Mouse (Mus musculus) forebrain, embryonic 15.5 days (tissue): ENCODE results near the gene Tacc3. TPM values are rescaled to one million over a fixed set of nuclear protein-coding genes. Genes with fewer than 3 reads are reported as not detected.

ENCODE experiments used
- ATAC-seq: fragments of 200-750 bp; cut with Nextera tagmentation; replicated peaks from 2 replicates; pipeline ENCODE4 v1.8.0; 2017; ENCODE audit warnings: mild to moderate bottlenecking, moderate TSS enrichment, moderate library complexity
- H3K27ac ChIP-seq: fragments of 300-500 bp; sonication (generic); replicated peaks from 2 replicates; pipeline ENCODE4 v1.5.1; 2015; ENCODE audit warnings: mild to moderate bottlenecking, inconsistent platforms
- H3K27me3 ChIP-seq: fragments of 300-500 bp; sonication (generic); 2 replicates; pipeline ENCODE4 v1.6.1; 2015; ENCODE audit warnings: inconsistent platforms
- H3K36me3 ChIP-seq: fragments of 300-500 bp; sonication (generic); 2 replicates; pipeline ENCODE4 v1.6.1; 2015; ENCODE audit warnings: mild to moderate bottlenecking, inconsistent platforms
- H3K4me1 ChIP-seq: fragments of 300-500 bp; sonication (generic); 2 replicates; pipeline ENCODE4 v1.6.1; 2015; ENCODE audit warnings: inconsistent platforms
- H3K4me2 ChIP-seq: fragments of 300-500 bp; sonication (generic); replicated peaks from 2 replicates; pipeline ENCODE4 v1.6.1; 2015; ENCODE audit warnings: mild to moderate bottlenecking, inconsistent platforms
- H3K4me3 ChIP-seq: fragments of 300-500 bp; sonication (generic); 2 replicates; pipeline ENCODE4 v1.5.1; 2015; ENCODE audit warnings: mild to moderate bottlenecking, inconsistent platforms
- H3K9ac ChIP-seq: fragments of 300-500 bp; sonication (generic); replicated peaks from 2 replicates; pipeline ENCODE4 v1.6.1; 2015; ENCODE audit warnings: mild to moderate bottlenecking, inconsistent platforms
- H3K9me3 ChIP-seq: fragments of 300-500 bp; sonication (generic); 2 replicates; pipeline ENCODE4 v1.6.1; 2016; ENCODE audit warnings: inconsistent platforms
- WGBS: fragments of 180-500 bp; shearing (Covaris S2); methylation state at CpG from one replicate; pipeline ENCODE4 v1.1.7; 2015; ENCODE audit warnings: mixed read lengths; 5-methylcytosine and 5-hydroxymethylcytosine counted together
- polyA plus RNA-seq: library from polyadenylated mRNA; unstranded; fragments of >200 nt; fragmentation: Nextera tagmentation; extraction: Ambion mirVana; gene quantifications from 2 replicates; pipeline ENCODE4 v1.2.1, GENCODE M21; 2015

Gene Tacc3
- polyA plus RNA-seq, 1 experiment from 2014 or later, result 91.5 TPM

- no peak overlapping the region for H3K27ac ChIP-seq
- peaks cover 4% of the 10 kb centered on the region for H3K36me3 ChIP-seq
- H3K4me3 ChIP-seq, result no peak overlapping the region
- no peaks in the 10 kb centered on the region for H3K27me3 ChIP-seq
- 95% methylated on average over 3 of the region's 3 CpGs for WGBS
- no peak for ATAC-seq
- no peak overlapping the region for H3K9ac ChIP-seq
- no peaks in the 10 kb centered on the region for H3K9me3 ChIP-seq
- no peak overlapping the region for H3K4me2 ChIP-seq
- H3K4me1 ChIP-seq, result peaks cover 3% of the 10 kb centered on the region
Observed at GRCm38 (mm10) chr5:33635361-33635760, 22.6 kb upstream of the Tacc3 start.

GRCm38 (mm10) chr5:33637606-33638350, 20.1 kb upstream of the Tacc3 start:
- no peak overlapping the region for H3K4me2 ChIP-seq
- no peaks in the 10 kb centered on the region for H3K4me1 ChIP-seq
- no peaks in the 10 kb centered on the region for H3K27me3 ChIP-seq
- H3K4me3 ChIP-seq, result no peak overlapping the region
- WGBS, result 77% methylated on average over 3 of the region's 3 CpGs
- peaks cover 20% of the 10 kb centered on the region for H3K36me3 ChIP-seq
- H3K9ac ChIP-seq, result no peak overlapping the region
- H3K27ac ChIP-seq, result no peak overlapping the region
- ATAC-seq, result no peak
- H3K9me3 ChIP-seq, result no peaks in the 10 kb centered on the region

DNA sequence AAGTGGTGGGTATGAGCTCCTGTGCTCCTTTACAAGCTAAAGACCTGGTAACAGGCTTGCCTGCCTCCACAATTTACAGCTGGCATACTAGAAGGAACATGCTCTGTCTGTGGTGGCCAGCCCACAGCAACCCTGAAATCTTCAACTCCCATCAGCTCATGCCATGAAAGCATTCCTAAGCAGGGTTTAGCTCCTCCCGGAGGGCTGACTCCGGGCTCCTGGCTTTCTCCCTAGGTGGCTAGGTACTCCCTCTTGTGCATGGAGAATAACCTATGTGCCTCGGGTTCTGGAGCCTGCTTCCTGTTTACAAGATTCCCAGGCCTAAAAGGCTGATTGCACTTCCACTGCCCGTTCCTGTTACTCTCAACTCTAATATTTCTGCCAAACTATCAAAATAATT, 19.1 kb upstream of the Tacc3 start:
- H3K27me3 ChIP-seq, result no peaks in the 10 kb centered on the region
- no peak for ATAC-seq
- WGBS, result 63% methylated on average over 4 of the region's 4 CpGs
- H3K27ac ChIP-seq, result no peak overlapping the region
- H3K36me3 ChIP-seq, result peaks cover 30% of the 10 kb centered on the region
- no peaks in the 10 kb centered on the region for H3K9me3 ChIP-seq
- no peaks in the 10 kb centered on the region for H3K4me1 ChIP-seq
- no peak overlapping the region for H3K9ac ChIP-seq
- no peak overlapping the region for H3K4me2 ChIP-seq
- no peak overlapping the region for H3K4me3 ChIP-seq

DNA sequence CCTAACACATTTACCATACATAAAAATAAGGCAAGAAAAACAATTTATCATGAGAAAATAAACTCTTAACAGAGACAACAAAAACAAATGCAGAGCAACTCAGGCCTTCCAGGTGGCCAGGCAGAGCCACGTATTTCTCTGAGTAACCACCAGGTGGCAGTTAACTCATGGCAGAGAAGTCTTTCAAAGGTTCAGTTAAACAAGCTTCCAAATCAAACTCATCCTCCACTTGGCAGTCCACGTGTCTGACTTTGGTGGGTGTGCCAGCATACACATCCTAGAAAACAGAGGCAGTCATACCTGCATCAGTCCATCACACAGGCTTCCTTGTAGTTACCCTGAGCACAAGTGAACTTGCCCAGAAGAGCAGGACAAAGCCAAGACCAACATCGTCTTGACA, 17.3 kb upstream of the Tacc3 start:
- H3K4me1 ChIP-seq, result no peaks in the 10 kb centered on the region
- no peak for ATAC-seq
- WGBS, result 39% methylated on average over 3 of the region's 3 CpGs

DNA sequence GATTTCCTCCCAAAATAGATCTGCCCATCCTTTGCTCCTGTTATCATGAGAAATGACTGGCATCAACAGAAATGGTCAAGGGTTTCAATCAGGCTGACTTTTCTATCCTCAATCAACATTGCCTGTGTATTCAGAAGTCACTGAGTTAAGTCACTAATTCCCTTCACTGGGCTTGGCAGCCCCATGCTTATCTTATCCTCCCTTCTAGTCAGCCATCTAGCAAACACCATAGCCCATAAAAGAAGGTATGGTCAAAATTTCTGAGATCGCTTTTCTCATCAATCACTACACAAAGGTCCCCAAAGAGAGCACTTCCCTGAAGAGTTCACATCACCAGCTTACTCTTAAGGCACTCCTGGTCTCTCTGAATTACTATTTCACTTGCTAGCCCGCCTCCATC, 6.9 kb upstream of the Tacc3 start:
- peak overlapping the region; percentile 54 for H3K4me2 ChIP-seq
- no peaks in the 10 kb centered on the region for H3K9me3 ChIP-seq
- no peak for ATAC-seq
- 0 out of 2 replicates have a peak overlapping the region, but pooled peaks have one; percentile 98 for H3K27ac ChIP-seq
- peaks cover 31% of the 10 kb centered on the region for H3K4me1 ChIP-seq
- H3K9ac ChIP-seq, result peak overlapping the region; percentile 83
- peak overlapping the region; percentile 90 for H3K4me3 ChIP-seq
- WGBS, result 14% methylated on average over 2 of the region's 2 CpGs
- no peaks in the 10 kb centered on the region for H3K27me3 ChIP-seq
- peaks cover 31% of the 10 kb centered on the region for H3K36me3 ChIP-seq

More for the DNA sequence above, 17.3 kb upstream of the Tacc3 start:
- H3K9ac ChIP-seq, result no peak overlapping the region
- no peak overlapping the region for H3K4me2 ChIP-seq
- H3K27me3 ChIP-seq, result no peaks in the 10 kb centered on the region
- no peak overlapping the region for H3K27ac ChIP-seq
- H3K36me3 ChIP-seq, result peaks cover 43% of the 10 kb centered on the region
- no peak overlapping the region for H3K4me3 ChIP-seq
- no peaks in the 10 kb centered on the region for H3K9me3 ChIP-seq

GRCm38 (mm10) chr5:33651541-33651920, 6.4 kb upstream of the Tacc3 start:
- peak; percentile 1; the same call in 1 of the 2 replicates for ATAC-seq
- Histone ChIP-seq H3K27ac (peak overlapping the region; percentile 98), H3K4me1 (peaks cover 37% of the 10 kb centered on the region), H3K36me3 (peaks cover 25% of the 10 kb centered on the region), H3K4me2 (peak overlapping the region; percentile 54), H3K27me3 (no peaks in the 10 kb centered on the region), H3K4me3 (peak overlapping the region; percentile 90), H3K9me3 (no peaks in the 10 kb centered on the region), H3K9ac (peak overlapping the region; percentile 83)
- WGBS, result 0% methylated on average over 11 of the region's 11 CpGs

GRCm38 (mm10) chr5:33651921-33652782, 5.8 kb upstream of the Tacc3 start, which contains the start of gene Slbp:
TSS of gene Slbp (minus strand) at chr5:33652574.
- Histone ChIP-seq H3K4me2 (peak within 1 kb of the TSS; percentile 54), H3K27me3 (no peaks in the 10 kb centered on the region), H3K27ac (peak within 1 kb of the TSS; percentile 98), H3K4me1 (peaks cover 43% of the 10 kb centered on the region), H3K36me3 (peaks cover 25% of the 10 kb centered on the region), H3K9ac (peak within 1 kb of the TSS; percentile 83), H3K4me3 (peak within 1 kb of the TSS; percentile 90), H3K9me3 (no peaks in the 10 kb centered on the region)
- WGBS, result under 1% methylated on average over 82 of the region's 82 CpGs
- peak; percentile 97 for ATAC-seq

GRCm38 (mm10) chr5:33652783-33653173, 5.2 kb upstream of the Tacc3 start:
- H3K9me3 ChIP-seq, result no peaks in the 10 kb centered on the region
- H3K9ac ChIP-seq, result peak overlapping the region; percentile 83
- H3K4me3 ChIP-seq, result peak overlapping the region; percentile 90
- 2% methylated on average over 9 of the region's 9 CpGs for WGBS
- H3K36me3 ChIP-seq, result peaks cover 18% of the 10 kb centered on the region
- peak overlapping the region; percentile 54 for H3K4me2 ChIP-seq
- H3K4me1 ChIP-seq, result peaks cover 45% of the 10 kb centered on the region
- H3K27ac ChIP-seq, result peak overlapping the region; percentile 98
- peak; percentile 41 for ATAC-seq
- no peaks in the 10 kb centered on the region for H3K27me3 ChIP-seq

DNA sequence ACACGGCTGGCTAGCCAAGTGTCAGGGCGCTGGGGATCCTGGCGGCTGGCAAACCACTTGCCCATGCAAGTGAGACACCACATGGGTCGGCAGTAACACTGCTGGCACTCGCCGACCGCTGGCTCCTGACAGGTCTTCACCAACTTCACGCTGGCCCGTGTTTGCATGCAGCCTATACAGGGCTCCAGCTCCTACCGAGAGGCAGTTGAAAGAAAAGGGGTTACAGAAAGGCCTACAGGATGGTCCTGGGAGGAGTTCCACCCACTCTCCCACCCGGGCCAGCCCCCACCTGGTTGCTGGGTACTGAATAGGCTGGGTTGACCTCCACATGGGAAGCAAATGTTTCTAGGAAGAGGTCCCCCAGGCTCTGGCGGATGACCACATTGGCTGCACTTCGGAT, 3.5 kb upstream of the Tacc3 start:
- Histone ChIP-seq H3K27ac (no peak overlapping the region), H3K27me3 (no peaks in the 10 kb centered on the region), H3K4me3 (no peak overlapping the region), H3K4me2 (no peak overlapping the region), H3K4me1 (peaks cover 54% of the 10 kb centered on the region), H3K9me3 (no peaks in the 10 kb centered on the region), H3K9ac (no peak overlapping the region), H3K36me3 (peaks cover 15% of the 10 kb centered on the region)
- 93% methylated on average over 13 of the region's 13 CpGs for WGBS
- no peak for ATAC-seq

GRCm38 (mm10) chr5:33655251-33655840, 2.6 kb upstream of the Tacc3 start:
- Histone ChIP-seq H3K4me2 (no peak overlapping the region), H3K27ac (no peak overlapping the region), H3K9ac (no peak overlapping the region), H3K9me3 (no peaks in the 10 kb centered on the region), H3K4me3 (no peak overlapping the region), H3K27me3 (no peaks in the 10 kb centered on the region), H3K4me1 (peaks cover 57% of the 10 kb centered on the region), H3K36me3 (peaks cover 14% of the 10 kb centered on the region)
- ATAC-seq, result no peak
- WGBS, result 94% methylated on average over 10 of the region's 10 CpGs

DNA sequence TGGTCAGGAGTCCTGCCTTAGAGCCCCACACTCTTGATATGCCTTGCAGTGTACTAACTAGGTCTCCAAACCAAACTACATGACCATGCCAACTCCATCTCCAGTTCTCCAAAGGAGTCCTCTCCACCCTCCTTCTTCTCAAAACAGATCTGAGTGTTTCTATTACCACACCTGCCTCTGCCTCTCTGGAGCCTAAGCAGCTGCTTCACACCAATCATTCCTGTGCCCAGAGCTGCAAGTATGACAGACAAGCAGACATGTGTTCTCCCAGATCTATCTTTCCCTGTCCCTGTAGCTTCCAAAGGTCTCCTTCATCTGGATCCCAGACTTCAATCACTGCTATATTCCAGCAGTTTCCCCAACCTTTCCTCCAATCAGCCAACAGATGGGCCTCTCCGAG, 1.2 kb upstream of the Tacc3 start:
- no peak for ATAC-seq
- peak overlapping the region; percentile 69 for H3K9ac ChIP-seq
- 35% methylated on average over 1 of the region's 1 CpGs for WGBS
- H3K4me3 ChIP-seq, result peak overlapping the region; percentile 78
- peaks cover 47% of the 10 kb centered on the region for H3K4me1 ChIP-seq
- H3K4me2 ChIP-seq, result peak overlapping the region; percentile 95
- H3K9me3 ChIP-seq, result no peaks in the 10 kb centered on the region
- no peak overlapping the region for H3K27ac ChIP-seq
- H3K36me3 ChIP-seq, result peaks cover 14% of the 10 kb centered on the region
- H3K27me3 ChIP-seq, result no peaks in the 10 kb centered on the region

DNA sequence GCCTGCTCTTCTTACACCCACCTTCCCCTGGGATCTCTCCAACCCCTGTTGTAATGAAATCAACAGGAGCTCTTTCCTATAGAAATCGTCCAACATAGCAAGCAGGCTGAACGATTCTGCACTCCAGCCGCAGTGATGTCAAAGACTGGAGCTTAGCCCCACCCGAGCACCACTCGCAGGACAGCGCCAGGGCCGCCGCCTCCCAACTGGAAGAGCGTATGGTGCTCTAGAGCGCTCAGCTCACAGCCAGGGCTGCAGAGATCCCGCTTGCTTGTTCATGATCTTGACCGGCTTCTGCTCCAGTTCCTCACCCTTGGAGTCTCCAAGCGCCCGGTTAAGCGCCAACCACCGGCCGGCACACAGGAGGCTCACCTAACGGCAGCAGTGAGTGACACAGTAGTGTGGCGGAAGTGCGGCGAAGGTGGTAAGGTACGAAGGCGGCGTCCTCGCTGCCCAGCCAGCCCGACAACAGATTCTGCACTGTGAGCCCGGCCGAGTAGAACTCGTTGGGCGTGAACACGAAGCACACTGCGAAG, 609 bp upstream of the Tacc3 start:
- under 1% methylated on average over 32 of the region's 32 CpGs for WGBS
- H3K27ac ChIP-seq, result peak overlapping the region; percentile 97
- peaks cover 47% of the 10 kb centered on the region for H3K4me1 ChIP-seq
- H3K4me3 ChIP-seq, result peak overlapping the region; percentile 78
- ATAC-seq, result no peak
- peak overlapping the region; percentile 69 for H3K9ac ChIP-seq
- peak overlapping the region; percentile 95 for H3K4me2 ChIP-seq
- H3K9me3 ChIP-seq, result no peaks in the 10 kb centered on the region
- no peaks in the 10 kb centered on the region for H3K27me3 ChIP-seq
- H3K36me3 ChIP-seq, result peaks cover 14% of the 10 kb centered on the region
